Mouse (Mus musculus): Measurements from ENCODE around the gene Keg1. TPM values are rescaled to one million over a fixed set of nuclear protein-coding genes. Genes with fewer than 3 reads are reported as not detected.
"Not testable (repeated sequence)": the region's sequence is repeated elsewhere in the genome, so short reads cannot be mapped to it uniquely, and the experiment has no call there.

Gene Keg1
- not detected in 2 replicates for polyA plus RNA-seq (2015; fragmentation: Nextera tagmentation; extraction: Ambion mirVana)

- Histone ChIP-seq H3K36me3 (ENCODE audit: poor library complexity, severe bottlenecking) (no peaks in the 10 kb centered on the region), H3K9me3 (replicated peaks) (no peaks in the 10 kb centered on the region), H3K27ac (no peak within 1 kb of the TSS), H3K4me2 (no peak within 1 kb of the TSS), H3K4me1 (no peaks in the 10 kb centered on the region), H3K9ac (no peak within 1 kb of the TSS), H3K4me3 (no peak within 1 kb of the TSS), H3K27me3 (no peaks in the 10 kb centered on the region)
- WGBS: 83% methylated on average over 3 of the region's 3 CpGs
- no peak for ATAC-seq
Observed at GRCm38 (mm10) chr19:12695590-12695989, at the start of gene Keg1. Gene Keg1 (plus strand): TSS chr19:12695786.

- H3K4me3 ChIP-seq: no peak overlapping the region
- H3K36me3 ChIP-seq (ENCODE audit: poor library complexity, severe bottlenecking): no peaks in the 10 kb centered on the region
- H3K27me3 ChIP-seq: no peaks in the 10 kb centered on the region
- no peaks in the 10 kb centered on the region for H3K9me3 ChIP-seq (replicated peaks)
- H3K9ac ChIP-seq: no peak overlapping the region
- no peak for ATAC-seq
- no peaks in the 10 kb centered on the region for H3K4me1 ChIP-seq
- no peak overlapping the region for H3K27ac ChIP-seq
- H3K4me2 ChIP-seq: no peak overlapping the region
Observed at GRCm38 (mm10) chr19:12649511-12649910, 46.1 kb upstream of the Keg1 start.

DNA sequence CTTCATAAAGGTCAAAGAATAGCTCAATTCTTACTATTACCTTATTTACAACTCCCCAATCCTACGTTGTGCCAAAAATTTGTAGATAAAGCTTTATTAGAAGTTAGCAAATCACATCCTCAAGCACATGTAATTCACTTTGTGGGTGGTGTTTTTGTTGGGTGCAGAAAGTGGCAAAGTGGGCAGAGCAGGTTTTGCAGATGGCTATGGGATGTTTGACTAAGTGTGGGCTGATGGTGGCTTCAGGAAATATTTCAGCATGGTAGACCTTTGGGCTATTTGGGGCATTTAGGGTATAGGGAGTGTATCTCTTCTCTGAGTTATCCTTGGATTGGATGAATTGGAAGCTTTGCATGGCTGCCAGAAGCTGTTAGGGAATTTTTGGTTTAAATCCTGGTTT, 29.4 kb upstream of the Keg1 start:
- H3K36me3 ChIP-seq (ENCODE audit: poor library complexity, severe bottlenecking): no peaks in the 10 kb centered on the region
- H3K27ac ChIP-seq: no peak overlapping the region
- no peak overlapping the region for H3K9ac ChIP-seq
- H3K9me3 ChIP-seq (replicated peaks): peaks cover 5% of the 10 kb centered on the region
- no peak for ATAC-seq
- no peak overlapping the region for H3K4me2 ChIP-seq
- H3K27me3 ChIP-seq: no peaks in the 10 kb centered on the region
- 68% methylated on average over 1 of the region's 1 CpGs for WGBS
- no peak overlapping the region for H3K4me3 ChIP-seq
- H3K4me1 ChIP-seq: no peaks in the 10 kb centered on the region

DNA sequence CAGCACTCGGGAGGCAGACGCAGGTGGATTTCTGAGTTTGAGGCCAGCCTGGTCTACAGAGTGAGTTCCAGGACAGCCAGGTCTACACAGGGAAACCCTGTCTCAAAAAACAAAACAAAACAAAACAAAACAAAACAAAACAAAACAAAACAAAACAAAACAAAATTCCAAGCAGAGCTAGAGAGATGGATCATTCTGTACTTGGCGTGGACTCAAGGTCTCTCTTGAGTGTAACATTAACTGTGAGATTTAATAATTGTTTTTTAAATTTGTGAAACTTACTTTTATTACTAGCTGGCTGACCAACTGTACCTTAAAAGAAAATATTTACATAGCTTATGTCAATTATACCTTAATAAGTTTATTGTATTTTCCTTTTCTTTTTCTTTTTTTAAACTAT, 27.0 kb upstream of the Keg1 start:
- H3K4me1 ChIP-seq; H3K9ac ChIP-seq; H3K4me3 ChIP-seq; H3K27me3 ChIP-seq; H3K27ac ChIP-seq; H3K4me2 ChIP-seq; H3K36me3 ChIP-seq (ENCODE audit: poor library complexity, severe bottlenecking); H3K9me3 ChIP-seq (replicated peaks); ATAC-seq: not testable (repeated sequence)
- 98% methylated on average over 3 of the region's 3 CpGs for WGBS

DNA sequence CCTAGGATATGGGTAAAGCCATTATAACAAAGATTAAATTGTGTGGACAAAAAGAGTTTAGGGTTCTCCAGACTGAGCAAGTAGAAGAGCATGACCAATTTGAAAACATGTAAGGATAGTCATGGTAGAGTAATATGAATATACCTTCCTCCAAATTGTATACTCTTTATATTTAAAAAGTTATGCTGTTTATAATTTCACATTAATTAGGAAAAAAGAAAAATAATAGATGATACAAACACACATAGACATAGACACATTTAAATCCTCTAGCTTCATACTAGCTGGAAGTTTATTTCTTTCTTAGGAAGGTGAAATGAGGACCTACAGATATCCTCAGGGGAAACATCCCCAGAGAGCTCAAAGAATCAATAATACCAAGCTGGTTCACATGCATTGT, 25.4 kb upstream of the Keg1 start, which contains the start of gene Olfr1442:
TSS of gene Olfr1442 (plus strand) at position 301 of the 400 bp plus-strand sequence.
- H3K9me3 ChIP-seq (replicated peaks): no peaks in the 10 kb centered on the region
- no peaks in the 10 kb centered on the region for H3K4me1 ChIP-seq
- H3K27me3 ChIP-seq: no peaks in the 10 kb centered on the region
- no peak within 1 kb of the TSS for H3K4me2 ChIP-seq
- H3K27ac ChIP-seq: no peak within 1 kb of the TSS
- no peak for ATAC-seq
- H3K36me3 ChIP-seq (ENCODE audit: poor library complexity, severe bottlenecking): no peaks in the 10 kb centered on the region
- no peak within 1 kb of the TSS for H3K4me3 ChIP-seq
- no peak within 1 kb of the TSS for H3K9ac ChIP-seq

DNA sequence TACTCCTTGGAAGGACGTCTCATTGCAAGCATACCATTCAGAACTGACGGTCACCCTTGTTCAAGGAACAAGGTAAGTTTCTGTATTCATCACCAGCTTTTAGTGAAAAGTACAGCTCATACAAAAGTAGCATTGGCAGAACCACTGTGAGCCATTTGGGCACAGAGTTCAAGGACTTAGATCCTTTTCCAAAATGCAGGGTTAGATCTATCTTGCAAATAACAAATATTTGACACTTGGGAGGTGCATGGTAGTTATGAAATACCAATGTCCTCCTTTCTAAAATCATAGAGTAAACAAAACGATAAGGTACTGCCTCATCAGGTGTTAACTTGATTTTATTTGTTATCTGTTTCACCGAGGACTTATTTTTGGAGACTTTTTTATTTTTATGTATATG, 24.5 kb upstream of the Keg1 start:
- Histone ChIP-seq H3K4me1 (no peaks in the 10 kb centered on the region), H3K9me3 (replicated peaks) (no peaks in the 10 kb centered on the region), H3K4me3 (no peak overlapping the region), H3K27ac (no peak overlapping the region), H3K4me2 (no peak overlapping the region), H3K27me3 (no peaks in the 10 kb centered on the region), H3K36me3 (ENCODE audit: poor library complexity, severe bottlenecking) (no peaks in the 10 kb centered on the region), H3K9ac (no peak overlapping the region)
- ATAC-seq: no peak
- WGBS: 91% methylated on average over 4 of the region's 4 CpGs

- Histone ChIP-seq H3K4me3 (no peak within 1 kb of the TSS), H3K4me1 (no peaks in the 10 kb centered on the region), H3K9ac (no peak within 1 kb of the TSS), H3K27me3 (no peaks in the 10 kb centered on the region), H3K9me3 (replicated peaks) (no peaks in the 10 kb centered on the region), H3K27ac (no peak within 1 kb of the TSS), H3K36me3 (ENCODE audit: poor library complexity, severe bottlenecking) (no peaks in the 10 kb centered on the region), H3K4me2 (no peak within 1 kb of the TSS)
- 78% methylated on average over 3 of the region's 3 CpGs for WGBS
- no peak for ATAC-seq
Observed at GRCm38 (mm10) chr19:12677812-12678211, 17.8 kb upstream of the Keg1 start, which contains the start of gene Olfr1443. Gene Olfr1443 (plus strand): TSS chr19:12678112.

- Histone ChIP-seq H3K9ac (no peak overlapping the region), H3K4me1 (no peaks in the 10 kb centered on the region), H3K4me2 (no peak overlapping the region), H3K36me3 (ENCODE audit: poor library complexity, severe bottlenecking) (no peaks in the 10 kb centered on the region), H3K27me3 (no peaks in the 10 kb centered on the region), H3K27ac (no peak overlapping the region), H3K9me3 (replicated peaks) (no peaks in the 10 kb centered on the region), H3K4me3 (no peak overlapping the region)
- ATAC-seq: no peak
Observed at GRCm38 (mm10) chr19:12684638-12685037, 10.9 kb upstream of the Keg1 start.

- H3K27ac ChIP-seq: no peak overlapping the region
- no peak overlapping the region for H3K9ac ChIP-seq
- ATAC-seq: no peak
- H3K4me3 ChIP-seq: no peak overlapping the region
- no peak overlapping the region for H3K4me2 ChIP-seq
- H3K4me1 ChIP-seq: no peaks in the 10 kb centered on the region
- H3K27me3 ChIP-seq: no peaks in the 10 kb centered on the region
- no peaks in the 10 kb centered on the region for H3K36me3 ChIP-seq (ENCODE audit: poor library complexity, severe bottlenecking)
- no peaks in the 10 kb centered on the region for H3K9me3 ChIP-seq (replicated peaks)
Observed at GRCm38 (mm10) chr19:12685231-12685630, 10.4 kb upstream of the Keg1 start.

DNA sequence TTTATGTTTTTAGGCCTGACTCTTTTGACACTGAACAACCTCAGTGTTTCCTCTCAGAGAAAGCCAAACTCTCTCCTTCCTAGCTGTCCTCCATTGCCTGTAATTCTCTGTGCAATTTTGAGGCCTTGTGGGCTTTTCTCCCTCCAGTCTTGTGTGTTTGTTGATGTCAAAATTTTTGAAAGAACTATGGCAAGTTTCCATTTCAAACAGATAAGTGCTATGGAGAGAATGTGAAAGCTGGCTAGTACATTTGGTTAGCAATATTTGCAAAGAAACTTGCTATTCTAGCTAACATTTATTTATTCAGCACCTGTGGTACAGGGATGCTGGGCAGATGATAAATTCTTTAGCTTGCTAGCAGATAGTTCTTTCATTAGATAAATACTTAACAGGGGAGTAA, 635 bp downstream of the Keg1 start:
- H3K4me3 ChIP-seq: no peak overlapping the region
- H3K4me2 ChIP-seq: no peak overlapping the region
- ATAC-seq: no peak
- no peaks in the 10 kb centered on the region for H3K9me3 ChIP-seq (replicated peaks)
- no peaks in the 10 kb centered on the region for H3K27me3 ChIP-seq
- no peak overlapping the region for H3K9ac ChIP-seq
- no peaks in the 10 kb centered on the region for H3K36me3 ChIP-seq (ENCODE audit: poor library complexity, severe bottlenecking)
- H3K27ac ChIP-seq: no peak overlapping the region
- no peaks in the 10 kb centered on the region for H3K4me1 ChIP-seq

DNA sequence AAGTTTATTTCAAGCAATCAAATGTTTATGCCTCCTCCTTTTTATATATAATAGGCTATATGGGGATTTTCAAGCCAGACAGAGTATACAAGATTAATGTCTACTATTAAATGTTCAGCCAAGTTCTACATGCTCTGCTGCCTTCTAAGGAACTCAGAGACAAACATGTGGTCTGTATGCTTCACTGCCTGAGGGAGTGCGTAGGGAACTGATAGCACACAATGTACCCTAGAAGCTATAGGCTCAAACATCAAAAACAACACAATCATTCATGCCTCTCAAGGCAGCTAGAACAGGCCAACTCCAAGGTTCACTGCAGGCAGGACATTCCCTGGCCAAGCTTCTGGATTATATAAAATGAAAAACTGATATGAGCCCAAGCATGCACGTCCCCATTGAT, 12.9 kb downstream of the Keg1 start:
- Histone ChIP-seq H3K9ac (no peak overlapping the region), H3K4me3 (no peak overlapping the region), H3K9me3 (replicated peaks) (no peaks in the 10 kb centered on the region), H3K36me3 (ENCODE audit: poor library complexity, severe bottlenecking) (no peaks in the 10 kb centered on the region), H3K4me1 (no peaks in the 10 kb centered on the region), H3K4me2 (no peak overlapping the region), H3K27ac (no peak overlapping the region), H3K27me3 (no peaks in the 10 kb centered on the region)
- no peak for ATAC-seq
- WGBS: 86% methylated on average over 2 of the region's 2 CpGs

GRCm38 (mm10) chr19:12708986-12709385, 13.4 kb downstream of the Keg1 start:
- no peak for ATAC-seq
- no peaks in the 10 kb centered on the region for H3K9me3 ChIP-seq (replicated peaks)
- H3K4me3 ChIP-seq: no peak overlapping the region
- H3K27me3 ChIP-seq: no peaks in the 10 kb centered on the region
- no peaks in the 10 kb centered on the region for H3K36me3 ChIP-seq (ENCODE audit: poor library complexity, severe bottlenecking)
- H3K9ac ChIP-seq: no peak overlapping the region
- no peak overlapping the region for H3K4me2 ChIP-seq
- H3K27ac ChIP-seq: no peak overlapping the region
- no peaks in the 10 kb centered on the region for H3K4me1 ChIP-seq

GRCm38 (mm10) chr19:12719189-12719588, 23.6 kb downstream of the Keg1 start:
- Histone ChIP-seq H3K27ac (no peak overlapping the region), H3K4me1 (no peaks in the 10 kb centered on the region), H3K36me3 (ENCODE audit: poor library complexity, severe bottlenecking) (no peaks in the 10 kb centered on the region), H3K27me3 (no peaks in the 10 kb centered on the region), H3K4me2 (no peak overlapping the region), H3K9me3 (replicated peaks) (no peaks in the 10 kb centered on the region), H3K4me3 (no peak overlapping the region), H3K9ac (no peak overlapping the region)
- no peak for ATAC-seq
- 93% methylated on average over 6 of the region's 6 CpGs for WGBS
